Comparison of ENCODE assay signal across 8 mouse cellular contexts in genomic region chr9:121298411-121299091, GRCm38 (mm10). TPM values are rescaled to one million over a fixed set of nuclear protein-coding genes. Genes with fewer than 3 reads are reported as not detected.
DNase-seq lines count a peak whose midpoint lies in the region; ATAC-seq lines count a peak whose summit lies in the region.

No protein-coding gene starts in this region.

- 0 out of 2 replicates have a peak, but pooled peaks cover 3% of the 10 kb centered on the region for H3K27me3 ChIP-seq in intestine, embryonic 16.5 days (replicated peaks; ENCODE audit: control insufficient read depth, insufficient read depth, low read length)
- H3K27me3 ChIP-seq in lung, embryonic 16.5 days (ENCODE audit: control insufficient read depth, insufficient read depth, low read depth, low read length): no peaks in the 10 kb centered on the region

- peak overlapping the region; percentile 79 for H3K27ac ChIP-seq in intestine, embryonic 16.5 days (ENCODE audit: low read length)
- H3K27ac ChIP-seq in lung, embryonic 16.5 days (ENCODE audit: low read length): peak overlapping the region; percentile 63

- H3K9ac ChIP-seq in intestine, embryonic 16.5 days (ENCODE audit: low read depth, low read length): peak overlapping the region; percentile 96
- H3K9ac ChIP-seq in lung, embryonic 16.5 days (ENCODE audit: low read length): peak overlapping the region; percentile 93

- 33% methylated on average over 15 of the region's 15 CpGs for WGBS in intestine, embryonic 16.5 days
- 24% methylated on average over 15 of the region's 15 CpGs for WGBS in lung, embryonic 16.5 days

- DNase-seq in B cell, adult 2 months: peak; percentile 76 to 79
- peak; percentile 61 for DNase-seq in MN1 (ENCODE audit: low spot score)
- DNase-seq in urinary bladder, postnatal 4 days (ENCODE audit: low spot score in 2 of 2): no peak
- DNase-seq in testis, postnatal 14 days (ENCODE audit: low spot score): no peak

- H3K4me3 ChIP-seq in intestine, embryonic 16.5 days (ENCODE audit: low read length): peak overlapping the region; percentile 91
- H3K4me3 ChIP-seq in lung, embryonic 16.5 days (ENCODE audit: low read length): peak overlapping the region; percentile 90

- peak; percentile 35 for ATAC-seq in granulocyte monocyte progenitor cell, adult 5-6 weeks (replicated peaks; ENCODE audit: poor library complexity, severe bottlenecking)
- no peak for ATAC-seq in intestine, embryonic 16.5 days
- no peak for ATAC-seq in lung, embryonic 16.5 days (ENCODE audit: low read depth)
- peak; percentile 26 for ATAC-seq in neutrophil, adult 5-6 weeks (ENCODE audit: extremely low read depth, insufficient number of reproducible peaks, low FRiP score, poor library complexity, severe bottlenecking)

- H3K4me2 ChIP-seq in intestine, embryonic 16.5 days (ENCODE audit: low read depth, low read length): peak overlapping the region; percentile 99
- peak overlapping the region; percentile 99 for H3K4me2 ChIP-seq in lung, embryonic 16.5 days (ENCODE audit: low read depth, low read length)

- no peaks in the 10 kb centered on the region for H3K36me3 ChIP-seq in intestine, embryonic 16.5 days (ENCODE audit: control insufficient read depth, insufficient read depth, low read length)
- H3K36me3 ChIP-seq in lung, embryonic 16.5 days (ENCODE audit: control insufficient read depth, insufficient read depth, low read length): no peaks in the 10 kb centered on the region

- no peaks in the 10 kb centered on the region for H3K9me3 ChIP-seq in intestine, embryonic 16.5 days (ENCODE audit: control insufficient read depth, low read length)
- no peaks in the 10 kb centered on the region for H3K9me3 ChIP-seq in lung, embryonic 16.5 days (ENCODE audit: control insufficient read depth, low read length)

- H3K4me1 ChIP-seq in intestine, embryonic 16.5 days (ENCODE audit: control insufficient read depth, insufficient read depth, low read length): peaks cover 52% of the 10 kb centered on the region
- peaks cover 37% of the 10 kb centered on the region for H3K4me1 ChIP-seq in lung, embryonic 16.5 days (replicated peaks; ENCODE audit: control insufficient read depth, insufficient read depth, low read length)

RNA-seq across cellular contexts. Expression of gene Trak1, which starts 1.2 kb away (rescaled TPM):
- 29.7 and 42.5 TPM in 2 replicates for total RNA-seq in granulocyte monocyte progenitor cell, adult 5-6 weeks (2014; fragmentation: Nextera tagmentation)
- total RNA-seq in granulocyte monocyte progenitor cell, adult 5-6 weeks (2017): 15.9 and 25.3 TPM in 2 replicates
- 21.7 and 23.7 TPM in 2 replicates for polyA plus RNA-seq in intestine, embryonic 16.5 days (2015; fragmentation: Nextera tagmentation; extraction: Ambion mirVana)
- polyA plus RNA-seq in lung, embryonic 16.5 days (2015; fragmentation: Nextera tagmentation; extraction: Ambion mirVana): 27.1 and 29.2 TPM in 2 replicates
- total RNA-seq in neutrophil, adult 5-6 weeks (2017): 45.3 and 51.1 TPM in 2 replicates

RNA-seq across cellular contexts. Expression of gene Ulk4, which starts 21.6 kb away (rescaled TPM):
- 1.4 TPM in 1 of 2 replicates, not detected in the other for total RNA-seq in granulocyte monocyte progenitor cell, adult 5-6 weeks (2014; fragmentation: Nextera tagmentation)
- total RNA-seq in granulocyte monocyte progenitor cell, adult 5-6 weeks (2017): 2.6 and 3.2 TPM in 2 replicates
- 115 and 120 TPM in 2 replicates for polyA plus RNA-seq in intestine, embryonic 16.5 days (2015; fragmentation: Nextera tagmentation; extraction: Ambion mirVana)
- polyA plus RNA-seq in lung, embryonic 16.5 days (2015; fragmentation: Nextera tagmentation; extraction: Ambion mirVana): 147 and 155 TPM in 2 replicates
- total RNA-seq in neutrophil, adult 5-6 weeks (2017): 2.9 and 4.0 TPM in 2 replicates

Comparison
In these comparisons a context has a peak if more than half of its experiments do, and no peak if none do; other contexts are left out.
1. DNase-seq: peak in B cell, adult 2 months (2 of 2) and MN1 (single experiment); none in urinary bladder, postnatal 4 days (0 of 2) and testis, postnatal 14 days (single experiment).
2. ATAC-seq: peak in granulocyte monocyte progenitor cell, adult 5-6 weeks (single experiment) and neutrophil, adult 5-6 weeks (single experiment); none in intestine, embryonic 16.5 days (single experiment) and lung, embryonic 16.5 days (single experiment).